Mouse (Mus musculus) bone marrow macrophage, adult 2 months (primary cell): ENCODE data around the gene Sult2b1. TPM values are rescaled to one million over a fixed set of nuclear protein-coding genes. Genes with fewer than 3 reads are reported as not detected.

Experiments used
- H3K27ac ChIP-seq: 2 replicates; pipeline ENCODE4 v1.5.1; 2012; ENCODE audit warnings: low read depth, low read length; ENCODE audit not compliant: insufficient read depth
- H3K4me1 ChIP-seq: 2 replicates; pipeline ENCODE4 v1.6.1; 2012; ENCODE audit warnings: low read length; ENCODE audit not compliant: control insufficient read depth, insufficient read depth
- H3K4me3 ChIP-seq: 2 replicates; pipeline ENCODE4 v1.5.1; 2012; ENCODE audit warnings: mild to moderate bottlenecking, low read length, moderate library complexity; ENCODE audit not compliant: insufficient read depth
- CTCF ChIP-seq: IDR thresholded peaks from 2 replicates; pipeline ENCODE4 v1.5.1; 2012; ENCODE audit warnings: low read depth, mild to moderate bottlenecking, low read length, moderate library complexity
- POLR2A ChIP-seq: IDR thresholded peaks from 2 replicates; pipeline ENCODE4 v1.6.1; 2012; ENCODE audit warnings: mild to moderate bottlenecking, low read depth, low read length, borderline replicate concordance
- polyA plus RNA-seq: library from polyadenylated mRNA; stranded (reverse); fragments of >200 nt; gene quantifications from 2 replicates; pipeline ENCODE4 v1.2.4, GENCODE M21; 2012; ENCODE audit not compliant: missing spikeins, insufficient read depth, insufficient read length

Sult2b1 gene
- polyA plus RNA-seq, 1 experiment: 1.5 TPM

DNA sequence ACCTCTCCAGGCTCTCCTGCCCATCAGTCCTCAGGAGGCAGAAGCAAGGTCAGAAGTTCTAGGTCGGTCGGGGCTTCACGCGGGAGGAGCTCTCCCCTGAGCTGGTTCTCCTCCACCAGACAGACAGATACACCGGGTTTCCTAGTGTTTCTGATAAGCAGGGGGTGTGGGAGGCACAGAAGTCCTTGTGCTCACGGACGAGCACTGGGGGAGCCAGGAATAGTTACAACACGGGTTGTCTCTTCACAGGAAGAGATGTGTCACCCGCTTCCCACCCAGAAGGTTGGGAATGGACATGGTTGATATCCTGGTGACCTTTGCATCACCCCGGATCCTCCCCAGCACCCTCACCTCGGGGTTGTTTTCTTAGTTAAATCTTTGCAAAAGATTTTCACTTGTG is 94.7 kb downstream of the Sult2b1 start:
- H3K4me1 ChIP-seq: peaks cover 3% of the 10 kb centered on the region; the same call in 1 of the 2 replicates
- H3K4me3 ChIP-seq: no peak overlapping the region
- TF ChIP-seq CTCF: no peak
- TF ChIP-seq POLR2A: no peak
- H3K27ac ChIP-seq: no peak overlapping the region

DNA sequence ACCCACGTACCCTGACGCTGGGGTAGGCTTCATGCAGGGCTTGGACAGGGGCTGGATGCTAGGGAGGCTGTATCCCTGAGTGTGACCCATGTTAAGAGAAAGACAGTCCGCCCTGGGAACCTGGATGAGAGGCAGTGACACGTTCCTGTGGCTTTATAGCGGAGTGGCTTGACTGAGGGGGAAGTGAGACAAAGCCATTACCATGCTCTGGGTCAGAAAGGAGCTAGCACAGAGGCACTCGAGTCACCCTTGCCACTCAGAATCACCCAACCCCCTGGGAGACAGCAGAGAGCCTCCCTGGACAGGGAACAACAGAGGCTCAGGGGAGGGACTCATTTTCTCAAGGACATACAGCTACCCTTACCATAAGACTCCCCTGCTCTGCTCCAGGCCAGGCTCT is 95.4 kb downstream of the Sult2b1 start:
- TF ChIP-seq POLR2A (no peak), CTCF (no peak)
- Histone ChIP-seq H3K4me1 (peaks cover 3% of the 10 kb centered on the region; the same call in 1 of the 2 replicates), H3K4me3 (no peak overlapping the region), H3K27ac (no peak overlapping the region)

DNA sequence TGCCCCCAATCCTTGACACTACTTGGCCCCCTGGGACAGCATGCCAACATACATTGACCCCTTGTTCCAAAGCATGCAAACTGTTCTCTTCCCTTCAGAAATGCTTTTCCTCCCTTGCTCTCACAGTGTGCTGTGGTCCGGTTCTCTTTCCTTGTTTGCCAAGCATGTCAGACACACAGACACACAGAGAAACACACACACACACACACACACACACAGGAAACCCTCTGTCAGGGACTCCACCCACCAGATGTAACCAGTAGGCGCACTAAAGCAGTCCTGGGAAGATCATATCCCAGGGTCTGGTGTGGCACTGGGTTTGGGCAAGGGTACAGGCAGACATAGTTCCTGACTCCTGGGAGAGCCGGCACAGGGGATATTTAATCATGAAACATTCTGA is 97.6 kb downstream of the Sult2b1 start:
- TF ChIP-seq CTCF: no peak
- no peak for TF ChIP-seq POLR2A
- no peak overlapping the region for H3K4me3 ChIP-seq
- H3K27ac ChIP-seq: no peak overlapping the region
- peaks cover 10% of the 10 kb centered on the region for H3K4me1 ChIP-seq

DNA sequence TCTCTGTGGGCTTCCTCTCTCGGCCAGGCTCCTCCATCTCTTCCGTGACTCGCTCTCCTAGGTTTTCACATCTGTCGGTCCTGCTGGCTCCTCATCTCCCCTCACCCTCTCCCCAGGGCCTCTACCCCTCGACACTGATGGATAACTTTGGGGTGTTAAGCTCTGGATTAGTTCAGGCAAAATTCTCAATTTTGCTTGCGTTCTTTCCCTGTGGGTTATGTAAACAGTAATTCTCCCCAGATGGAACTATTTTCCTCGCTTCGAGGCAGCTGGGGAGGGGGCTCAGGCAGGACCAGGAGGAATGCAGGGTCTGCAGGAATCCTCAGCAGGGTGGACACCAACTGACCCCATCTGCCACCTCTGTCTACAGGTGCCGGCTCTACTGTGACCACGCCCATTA is 98.7 kb downstream of the Sult2b1 start:
- no peak overlapping the region for H3K4me3 ChIP-seq
- no peak overlapping the region for H3K27ac ChIP-seq
- TF ChIP-seq CTCF (no peak), POLR2A (no peak)
- peaks cover 19% of the 10 kb centered on the region for H3K4me1 ChIP-seq

DNA sequence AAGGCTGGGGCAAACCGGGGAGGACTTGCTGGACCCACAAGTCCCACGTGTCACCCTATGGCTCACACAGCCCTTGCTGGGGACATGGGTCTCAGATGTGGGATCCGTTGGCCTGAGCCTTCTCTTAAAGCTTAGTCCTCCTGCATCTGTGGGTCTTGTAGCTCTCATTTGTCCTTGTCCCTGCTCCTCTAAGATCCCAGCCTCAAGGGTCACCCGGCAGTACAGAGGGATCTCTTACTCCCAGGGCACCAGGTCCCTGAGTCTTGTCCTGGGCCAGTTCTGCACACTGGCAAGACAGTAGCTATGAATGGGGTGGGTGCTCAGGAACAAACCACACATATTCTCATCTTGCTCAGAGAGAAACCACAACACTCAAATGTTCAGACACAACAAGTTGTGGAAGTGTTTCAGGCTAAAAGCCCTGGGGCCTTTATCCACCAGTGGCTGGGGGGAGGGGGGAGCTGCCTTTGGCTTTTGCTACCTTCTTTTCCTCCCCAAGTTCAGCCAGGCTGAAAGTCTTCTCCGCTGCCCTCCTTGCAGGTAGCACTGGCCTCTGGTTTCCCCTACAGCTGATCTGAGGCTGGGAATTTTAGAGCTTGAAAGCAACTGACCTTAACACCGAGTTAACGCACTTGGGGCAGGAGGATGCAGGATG is 100.9 kb downstream of the Sult2b1 start, which contains the start of gene Ntn5:
Gene Ntn5 (plus strand): TSS at position 627 of the 655 bp plus-strand sequence.
- Histone ChIP-seq H3K4me1 (peaks cover 31% of the 10 kb centered on the region), H3K4me3 (no peak within 1 kb of the TSS), H3K27ac (no peak within 1 kb of the TSS)
- TF ChIP-seq CTCF (no peak), POLR2A (no peak)

DNA sequence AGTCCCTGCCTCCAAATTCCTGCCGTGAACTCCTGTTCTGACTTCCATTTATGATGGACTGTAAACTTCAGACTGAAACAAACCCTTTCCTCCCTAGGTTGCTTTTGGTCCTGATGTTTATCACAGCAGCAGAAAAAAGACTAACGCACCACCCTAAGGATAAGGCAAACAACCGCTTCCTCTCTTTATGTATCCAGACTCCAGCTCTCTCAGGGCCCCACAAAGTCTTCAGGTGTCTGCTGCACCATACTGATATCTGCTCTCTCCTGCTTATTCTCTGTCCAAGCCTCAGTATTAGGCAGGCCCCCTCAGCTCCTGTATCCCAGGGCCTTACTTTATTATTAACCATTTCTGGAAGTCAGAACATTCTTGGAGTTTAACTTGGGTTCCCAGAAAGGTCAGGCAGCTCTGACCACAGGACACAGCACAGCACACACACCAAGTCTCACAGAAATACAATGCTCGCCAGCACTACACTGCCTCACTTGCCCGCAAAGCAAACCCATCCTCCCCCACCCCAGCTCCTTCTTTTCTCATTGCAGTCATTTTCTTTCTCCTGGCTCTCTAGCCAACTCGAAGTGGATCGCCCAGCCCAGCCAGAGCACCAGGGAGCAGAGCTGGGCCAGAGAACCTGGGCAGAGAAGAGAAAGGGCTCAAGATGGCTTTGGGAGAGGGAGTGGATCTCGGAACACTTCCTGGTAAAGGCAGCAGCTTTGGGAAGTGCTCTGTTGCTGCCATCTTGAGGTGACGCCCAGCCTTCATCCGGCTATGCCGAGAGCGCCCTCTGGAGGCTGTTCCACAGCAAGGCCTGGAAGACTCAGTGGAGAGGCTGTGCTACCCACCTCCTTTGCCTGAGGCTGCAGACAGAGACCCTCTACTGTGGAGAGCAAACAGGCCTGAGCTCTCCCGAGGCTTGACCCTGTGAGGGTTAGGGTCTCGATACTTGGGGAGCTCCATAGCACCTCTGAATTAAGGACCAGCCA is 102.0 kb downstream of the Sult2b1 start:
- peaks cover 35% of the 10 kb centered on the region for H3K4me1 ChIP-seq
- H3K27ac ChIP-seq: no peak overlapping the region
- no peak for TF ChIP-seq POLR2A
- peak; percentile 92 for TF ChIP-seq CTCF
- no peak overlapping the region for H3K4me3 ChIP-seq

DNA sequence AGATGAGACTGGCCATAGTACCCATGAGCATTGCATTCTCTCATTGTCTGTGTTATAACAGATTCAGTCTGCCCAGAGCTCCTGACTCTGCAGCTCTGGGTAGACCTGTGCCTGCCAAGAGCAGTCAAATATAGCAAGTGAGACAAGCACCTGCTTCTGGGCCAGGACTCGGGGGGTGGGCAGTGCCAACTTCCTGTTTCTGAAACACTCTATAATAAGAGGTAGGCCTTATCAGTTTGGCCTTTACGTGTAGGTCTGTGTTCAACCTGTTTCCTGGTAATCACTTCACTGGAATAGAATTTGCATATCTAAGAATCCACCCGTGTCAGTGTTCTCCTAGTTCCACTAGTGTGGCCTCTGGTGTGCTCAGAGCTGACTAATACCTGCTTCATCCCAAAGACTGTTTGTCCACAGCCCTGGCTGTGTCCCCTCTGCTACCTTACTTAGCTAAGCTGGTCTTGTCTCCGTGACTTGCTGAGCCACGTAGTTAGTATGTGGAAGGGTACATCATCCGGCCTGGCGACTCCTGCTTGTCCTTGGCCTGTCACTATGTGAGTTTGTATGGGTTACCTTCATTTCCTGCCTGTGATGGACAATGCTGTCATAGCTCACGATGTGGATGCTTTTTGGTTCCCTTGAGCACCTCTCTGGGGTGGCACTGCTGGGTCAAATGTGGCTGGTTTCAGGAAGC is 103.3 kb downstream of the Sult2b1 start:
- TF ChIP-seq POLR2A (no peak), CTCF (no peak)
- H3K4me3 ChIP-seq: no peak overlapping the region
- no peak overlapping the region for H3K27ac ChIP-seq

More for the DNA sequence above, 103.3 kb downstream of the Sult2b1 start:
- peaks cover 35% of the 10 kb centered on the region for H3K4me1 ChIP-seq

Other genes starting within 250 kb of the Sult2b1 start
- 2.0 and 2.5 TPM in 2 replicates for gene Hsd17b14, start 229.8 kb downstream of the Sult2b1 start, polyA plus RNA-seq
- 87.0 and 93.0 TPM in 2 replicates for gene Bcat2, start 214.5 kb downstream of the Sult2b1 start, polyA plus RNA-seq
- not detected in 2 replicates for gene Fgf21, start 169.2 kb downstream of the Sult2b1 start, polyA plus RNA-seq
- gene Fut1, start 167.4 kb downstream of the Sult2b1 start, polyA plus RNA-seq: not detected in 2 replicates
- not detected in 2 replicates for gene Izumo1, start 162.9 kb downstream of the Sult2b1 start, polyA plus RNA-seq
- gene Rasip1, start 157.2 kb downstream of the Sult2b1 start, polyA plus RNA-seq: 0.40 TPM in 1 of 2 replicates, not detected in the other
- not detected in 2 replicates for gene Mamstr, start 144.7 kb downstream of the Sult2b1 start, polyA plus RNA-seq
- gene Fut2, start 118.3 kb downstream of the Sult2b1 start, polyA plus RNA-seq: not detected in 2 replicates
- gene Ntn5, start 100.6 kb downstream of the Sult2b1 start, polyA plus RNA-seq: not detected in 2 replicates
- gene Sec1, start 90.3 kb downstream of the Sult2b1 start, polyA plus RNA-seq: not detected in 2 replicates
- 1.3 and 1.9 TPM in 2 replicates for gene Car11, start 84.8 kb downstream of the Sult2b1 start, polyA plus RNA-seq
- gene Dbp, start 79.6 kb downstream of the Sult2b1 start, polyA plus RNA-seq: 85.2 and 85.6 TPM in 2 replicates
- 802 and 833 TPM in 2 replicates for gene Rpl18, start 69.2 kb downstream of the Sult2b1 start, polyA plus RNA-seq
- 51.2 and 56.1 TPM in 2 replicates for gene Sphk2, start 66.7 kb downstream of the Sult2b1 start, polyA plus RNA-seq
- not detected in 2 replicates for gene Fam83e, start 63.5 kb downstream of the Sult2b1 start, polyA plus RNA-seq
- gene Spaca4, start 58.9 kb downstream of the Sult2b1 start, polyA plus RNA-seq: not detected in 2 replicates
- 0.16 TPM in 1 of 2 replicates, not detected in the other for gene Lmtk3, start 931 bp downstream of the Sult2b1 start, polyA plus RNA-seq
- gene Cyth2, start 29.9 kb upstream of the Sult2b1 start, polyA plus RNA-seq: 63.7 and 68.8 TPM in 2 replicates
- not detected in 2 replicates for gene Kcnj14, start 40.1 kb upstream of the Sult2b1 start, polyA plus RNA-seq
- gene Grwd1, start 46.3 kb upstream of the Sult2b1 start, polyA plus RNA-seq: 4.4 and 4.9 TPM in 2 replicates
- gene Kdelr1, start 88.1 kb upstream of the Sult2b1 start, polyA plus RNA-seq: 169 and 174 TPM in 2 replicates
- gene Grin2d, start 93.7 kb upstream of the Sult2b1 start, polyA plus RNA-seq: 0.24 and 0.34 TPM in 2 replicates
- 1.1 TPM in 1 of 2 replicates, not detected in the other for gene Syngr4, start 112.0 kb upstream of the Sult2b1 start, polyA plus RNA-seq
- 15.1 and 18.9 TPM in 2 replicates for gene Tmem143, start 112.3 kb upstream of the Sult2b1 start, polyA plus RNA-seq
- gene Emp3, start 136.7 kb upstream of the Sult2b1 start, polyA plus RNA-seq: 635 and 697 TPM in 2 replicates
- 3.2 and 3.9 TPM in 2 replicates for gene Ccdc114, start 139.4 kb upstream of the Sult2b1 start, polyA plus RNA-seq
- not detected in 2 replicates for gene Abcc6, start 245.6 kb upstream of the Sult2b1 start, polyA plus RNA-seq
- 15.6 and 16.8 TPM in 2 replicates for gene Nomo1, start 249.0 kb upstream of the Sult2b1 start, polyA plus RNA-seq